Mouse (Mus musculus) CD4-positive, CD25-positive, alpha-beta regulatory T cell, adult 9 weeks (primary cell): ENCODE results near the gene Tsg101. TPM values are rescaled to one million over a fixed set of nuclear protein-coding genes. Genes with fewer than 3 reads are reported as not detected.

Experiments
- polyA plus RNA-seq: library from polyadenylated mRNA; unstranded; fragments of 100-300 nt; shearing (Covaris generic); gene quantifications from one replicate; pipeline ENCODE4 v1.2.1, GENCODE M21; 2017

Tsg101 gene
- polyA plus RNA-seq = 135 TPM

DNA sequence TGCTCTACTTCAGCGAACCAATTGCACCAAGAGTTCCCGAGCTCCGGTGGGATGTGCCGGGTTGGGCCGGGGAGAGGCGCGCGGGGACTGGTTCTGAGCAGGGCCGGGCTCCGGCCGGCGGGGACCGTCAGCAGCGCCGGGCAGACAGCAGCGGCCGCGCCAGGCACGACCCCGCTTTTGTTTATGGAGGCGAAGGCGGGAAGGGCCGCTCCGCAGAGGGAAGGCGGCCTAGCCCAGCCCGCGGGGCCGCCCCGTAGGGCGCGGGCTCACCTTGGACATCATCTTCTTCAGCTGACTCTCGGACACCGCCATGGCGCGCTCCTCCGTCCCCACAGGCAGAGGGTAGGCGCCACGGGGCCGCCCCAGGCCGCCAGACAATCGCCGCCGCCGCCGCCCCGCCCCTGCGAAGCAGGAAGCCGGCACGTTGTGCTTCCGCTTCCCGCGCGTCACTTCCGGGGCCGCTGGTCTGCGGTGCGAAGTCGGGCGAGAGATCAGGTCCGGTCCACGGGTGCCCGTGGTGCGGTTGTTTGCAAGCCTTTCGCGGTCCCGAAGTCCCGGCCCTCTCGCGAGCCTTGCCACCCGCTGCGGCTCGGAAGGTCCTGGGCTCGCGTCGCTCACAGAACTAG lies at the start of gene Tsg101:
Gene Tsg101 (minus strand): TSS at position 419 of the 626 bp plus-strand sequence.

GRCm38 (mm10) chr7:46957831-46958691 lies 38.3 kb upstream of the Tsg101 start, which contains the start of gene Uevld:
TSS of gene Uevld (minus strand) at chr7:46958527.

DNA sequence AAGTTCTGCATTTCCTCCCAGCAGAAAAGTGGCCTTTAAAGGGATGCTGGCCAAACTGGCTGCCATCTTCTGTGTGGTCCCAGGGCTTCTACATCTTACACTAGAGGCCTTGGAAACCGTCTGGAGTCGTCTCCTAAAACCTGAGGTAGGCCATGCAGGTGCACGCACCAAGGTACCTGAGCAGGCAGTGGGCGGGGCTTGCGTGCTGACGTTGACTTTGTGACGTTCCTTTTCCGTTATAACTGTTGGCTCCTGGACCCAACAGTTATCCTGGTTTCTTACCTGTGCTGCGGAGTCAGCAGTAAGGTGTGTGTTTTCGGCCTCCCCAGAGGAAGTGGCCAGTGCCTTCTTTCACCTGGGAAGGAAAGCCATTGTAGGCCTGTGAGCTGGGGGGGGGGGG lies 58.8 kb downstream of the Tsg101 start, which contains the start of gene Ldhc:
Gene Ldhc (plus strand): TSS at position 208 of the 400 bp plus-strand sequence.

GRCm38 (mm10) chr7:46840787-46841525 lies 78.8 kb downstream of the Tsg101 start, which contains the start of gene Ldha:
TSS of gene Ldha (plus strand) at chr7:46841475.

Other genes with a start within 250 kb of the Tsg101 start
- gene Tph1, start 247.4 kb downstream of the Tsg101 start, polyA plus RNA-seq = not detected
- 24.4 TPM for gene Saal1, start 209.3 kb downstream of the Tsg101 start, polyA plus RNA-seq
- not detected for gene Saa3, start 204.3 kb downstream of the Tsg101 start, polyA plus RNA-seq
- gene Saa4, start 187.4 kb downstream of the Tsg101 start, polyA plus RNA-seq = not detected
- gene Saa1, start 177.0 kb downstream of the Tsg101 start, polyA plus RNA-seq = not detected
- gene Saa2, start 168.2 kb downstream of the Tsg101 start, polyA plus RNA-seq = not detected
- gene Hps5, start 123.9 kb downstream of the Tsg101 start, polyA plus RNA-seq = 43.3 TPM
- 32.0 TPM for gene Gtf2h1, start 123.9 kb downstream of the Tsg101 start, polyA plus RNA-seq
- gene Ldha, start 78.5 kb downstream of the Tsg101 start, polyA plus RNA-seq = 1,290 TPM
- gene Ldhc, start 58.8 kb downstream of the Tsg101 start, polyA plus RNA-seq = not detected
- 8.7 TPM for gene Uevld, start 38.6 kb upstream of the Tsg101 start, polyA plus RNA-seq
- not detected for gene Gm9999, start 63.6 kb upstream of the Tsg101 start, polyA plus RNA-seq
- 56.5 TPM for gene Spty2d1, start 88.4 kb upstream of the Tsg101 start, polyA plus RNA-seq
- gene Tmem86a, start 130.6 kb upstream of the Tsg101 start, polyA plus RNA-seq = 6.8 TPM
- 17.2 TPM for gene Ptpn5, start 213.7 kb upstream of the Tsg101 start, polyA plus RNA-seq